Mouse (Mus musculus) liver, embryonic 11.5 days (tissue): ENCODE measurements around the gene Ino80b. TPM values are rescaled to one million over a fixed set of nuclear protein-coding genes. Genes with fewer than 3 reads are reported as not detected.

Source experiments
- ATAC-seq: fragments of 200-750 bp; cut with Nextera tagmentation; replicated peaks from 2 replicates; pipeline ENCODE4 v1.8.0; 2017; ENCODE audit warnings: moderate number of reproducible peaks, mild to moderate bottlenecking, moderate TSS enrichment, moderate library complexity; ENCODE audit not compliant: low FRiP score
- DNase-seq: peaks from one replicate; pipeline ENCODE4 v3.0.0-alpha.2; 2017; ENCODE audit warnings: low spot score
- H3K27ac ChIP-seq: fragments of 300-500 bp; sonication (generic); 2 replicates; pipeline ENCODE4 v1.5.1; 2014; ENCODE audit warnings: mild to moderate bottlenecking, low read depth, low read length, control low read depth
- H3K27me3 ChIP-seq: fragments of 300-500 bp; sonication (generic); replicated peaks from 2 replicates; pipeline ENCODE4 v1.6.1; 2014; ENCODE audit warnings: low read length, mixed read lengths; ENCODE audit not compliant: control insufficient read depth, insufficient read depth
- H3K36me3 ChIP-seq: fragments of 300-500 bp; sonication (generic); 2 replicates; pipeline ENCODE4 v1.6.1; 2014; ENCODE audit warnings: mild to moderate bottlenecking, low read length, moderate library complexity, mixed read lengths; ENCODE audit not compliant: control insufficient read depth, insufficient read depth
- H3K4me1 ChIP-seq: fragments of 300-500 bp; sonication (generic); replicated peaks from 2 replicates; pipeline ENCODE4 v1.6.1; 2014; ENCODE audit warnings: low read length, mixed read lengths; ENCODE audit not compliant: control insufficient read depth, insufficient read depth
- H3K4me2 ChIP-seq: fragments of 300-500 bp; sonication (generic); 2 replicates; pipeline ENCODE4 v1.6.1; 2014; ENCODE audit warnings: mild to moderate bottlenecking, control low read depth, moderate library complexity
- H3K4me3 ChIP-seq: fragments of 300-500 bp; sonication (generic); 2 replicates; pipeline ENCODE4 v1.5.1; 2014; ENCODE audit warnings: low read depth, low read length, control low read depth
- H3K9ac ChIP-seq: fragments of 300-500 bp; sonication (generic); 2 replicates; pipeline ENCODE4 v1.6.1; 2014; ENCODE audit warnings: low read depth, low read length, control low read depth
- H3K9me3 ChIP-seq: fragments of 300-500 bp; sonication (generic); 2 replicates; pipeline ENCODE4 v1.6.1; 2016; ENCODE audit warnings: low read length, inconsistent platforms, mixed read lengths; ENCODE audit not compliant: control insufficient read depth
- WGBS: fragments of 180-500 bp; shearing (Covaris S2); extraction: QIAGEN DNeasy Blood & Tissue Kit; methylation state at CpG from one replicate; pipeline ENCODE4 v1.1.7; 2014; 5-methylcytosine and 5-hydroxymethylcytosine counted together
- polyA plus RNA-seq: library from polyadenylated mRNA; unstranded; fragments of >200 nt; fragmentation: Nextera tagmentation; extraction: Ambion mirVana; gene quantifications from 2 replicates; pipeline ENCODE4 v1.2.1, GENCODE M21; 2014

The Ino80b gene
- polyA plus RNA-seq, 1 experiment from 2014 or later, result 17.6 TPM

GRCm38 (mm10) chr6:83124851-83125312 lies 349 bp downstream of the Ino80b start:
- DNase-seq, result peak; percentile 90
- Histone ChIP-seq H3K4me3 (peak overlapping the region; percentile 77), H3K27me3 (no peaks in the 10 kb centered on the region), H3K36me3 (0 out of 2 replicates have a peak, but pooled peaks cover 2% of the 10 kb centered on the region), H3K4me1 (peaks cover 26% of the 10 kb centered on the region), H3K4me2 (peak overlapping the region; percentile 95), H3K9ac (peak overlapping the region; percentile 86), H3K27ac (peak overlapping the region; percentile 69), H3K9me3 (no peaks in the 10 kb centered on the region)
- WGBS, result under 1% methylated on average over 30 of the region's 30 CpGs
- ATAC-seq, result peak; percentile 10; the same call in 1 of the 2 replicates

DNA sequence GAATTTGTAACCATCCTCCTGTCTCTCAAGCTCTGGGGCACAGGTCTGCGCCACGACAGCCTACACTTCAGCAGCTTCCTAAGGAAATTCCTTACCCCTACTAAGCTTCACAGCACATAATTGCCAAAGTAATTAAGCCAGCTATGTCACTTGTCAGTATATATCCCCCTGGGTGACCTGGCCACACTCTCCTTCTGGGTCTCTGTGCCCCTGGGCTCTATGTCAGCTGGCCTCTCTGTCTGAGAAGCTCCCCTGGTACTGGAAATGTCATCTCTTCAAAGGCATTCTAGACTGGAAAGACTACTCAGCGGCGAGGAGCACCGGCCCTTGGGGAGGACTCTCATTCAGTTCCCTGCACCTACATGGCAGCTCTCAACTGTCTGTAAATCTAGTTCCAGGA lies 2.3 kb downstream of the Ino80b start:
- WGBS, result 89% methylated on average over 5 of the region's 5 CpGs
- Histone ChIP-seq H3K9me3 (no peaks in the 10 kb centered on the region), H3K27ac (no peak overlapping the region)

GRCm38 (mm10) chr6:83121863-83122710 lies 3.1 kb downstream of the Ino80b start:
- Histone ChIP-seq H3K9ac (peak overlapping the region; percentile 88), H3K4me3 (peak overlapping the region; percentile 85), H3K4me2 (peak overlapping the region; percentile 100), H3K4me1 (peaks cover 33% of the 10 kb centered on the region), H3K9me3 (no peaks in the 10 kb centered on the region), H3K36me3 (peaks cover 17% of the 10 kb centered on the region; the same call in 1 of the 2 replicates), H3K27me3 (no peaks in the 10 kb centered on the region), H3K27ac (peak overlapping the region; percentile 97)
- peak; percentile 56 for DNase-seq
- 2% methylated on average over 52 of the region's 52 CpGs for WGBS
- peak; percentile 29; the same call in 1 of the 2 replicates for ATAC-seq

More for the DNA sequence above, 2.3 kb downstream of the Ino80b start:
- H3K4me3 ChIP-seq, result peak overlapping the region; percentile 85
- H3K9ac ChIP-seq, result peak overlapping the region; percentile 88; the same call in 1 of the 2 replicates
- no peak for ATAC-seq
- no peak for DNase-seq
- peaks cover 13% of the 10 kb centered on the region; the same call in 1 of the 2 replicates for H3K36me3 ChIP-seq
- H3K4me2 ChIP-seq, result peak overlapping the region; percentile 100
- H3K4me1 ChIP-seq, result peaks cover 32% of the 10 kb centered on the region
- no peaks in the 10 kb centered on the region for H3K27me3 ChIP-seq

GRCm38 (mm10) chr6:83120930-83121862 lies 4.0 kb downstream of the Ino80b start, which contains the start of gene Wbp1:
Wbp1 (minus strand) TSS chr6:83121559.
- H3K27me3 ChIP-seq, result no peaks in the 10 kb centered on the region
- DNase-seq, result peak; percentile 88
- under 1% methylated on average over 38 of the region's 38 CpGs for WGBS
- no peaks in the 10 kb centered on the region for H3K9me3 ChIP-seq
- peak within 1 kb of the TSS; percentile 85 for H3K4me3 ChIP-seq
- peak; percentile 91 for ATAC-seq
- H3K4me1 ChIP-seq, result peaks cover 42% of the 10 kb centered on the region
- H3K4me2 ChIP-seq, result peak within 1 kb of the TSS; percentile 100
- H3K36me3 ChIP-seq, result peaks cover 21% of the 10 kb centered on the region; the same call in 1 of the 2 replicates
- peak within 1 kb of the TSS; percentile 97 for H3K27ac ChIP-seq
- peak within 1 kb of the TSS; percentile 88 for H3K9ac ChIP-seq

DNA sequence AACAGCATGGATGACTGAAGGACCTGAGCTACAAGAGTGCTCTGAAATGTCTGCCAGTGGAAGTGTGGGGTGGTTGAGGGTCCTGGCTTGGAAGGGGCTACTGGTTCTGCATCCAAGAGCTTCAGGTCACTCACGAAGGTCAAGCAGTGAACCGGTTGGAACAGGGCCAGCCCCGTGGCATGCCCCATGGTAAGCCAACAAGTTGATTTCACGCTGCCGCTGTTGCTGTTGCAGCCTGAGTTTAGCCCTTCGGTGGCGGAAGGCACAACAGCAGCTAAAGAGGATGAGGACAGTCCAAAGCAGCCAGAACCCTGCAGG lies 5.5 kb downstream of the Ino80b start:
- Histone ChIP-seq H3K36me3 (peaks cover 21% of the 10 kb centered on the region; the same call in 1 of the 2 replicates), H3K9me3 (no peaks in the 10 kb centered on the region), H3K4me3 (peak overlapping the region; percentile 85), H3K27me3 (no peaks in the 10 kb centered on the region), H3K4me2 (peak overlapping the region; percentile 100), H3K4me1 (peaks cover 44% of the 10 kb centered on the region), H3K27ac (peak overlapping the region; percentile 34), H3K9ac (peak overlapping the region; percentile 78)
- 77% methylated on average over 7 of the region's 7 CpGs for whole genome bisulfite sequencing
- no peak for ATAC-seq
- no peak for DNase-seq

DNA sequence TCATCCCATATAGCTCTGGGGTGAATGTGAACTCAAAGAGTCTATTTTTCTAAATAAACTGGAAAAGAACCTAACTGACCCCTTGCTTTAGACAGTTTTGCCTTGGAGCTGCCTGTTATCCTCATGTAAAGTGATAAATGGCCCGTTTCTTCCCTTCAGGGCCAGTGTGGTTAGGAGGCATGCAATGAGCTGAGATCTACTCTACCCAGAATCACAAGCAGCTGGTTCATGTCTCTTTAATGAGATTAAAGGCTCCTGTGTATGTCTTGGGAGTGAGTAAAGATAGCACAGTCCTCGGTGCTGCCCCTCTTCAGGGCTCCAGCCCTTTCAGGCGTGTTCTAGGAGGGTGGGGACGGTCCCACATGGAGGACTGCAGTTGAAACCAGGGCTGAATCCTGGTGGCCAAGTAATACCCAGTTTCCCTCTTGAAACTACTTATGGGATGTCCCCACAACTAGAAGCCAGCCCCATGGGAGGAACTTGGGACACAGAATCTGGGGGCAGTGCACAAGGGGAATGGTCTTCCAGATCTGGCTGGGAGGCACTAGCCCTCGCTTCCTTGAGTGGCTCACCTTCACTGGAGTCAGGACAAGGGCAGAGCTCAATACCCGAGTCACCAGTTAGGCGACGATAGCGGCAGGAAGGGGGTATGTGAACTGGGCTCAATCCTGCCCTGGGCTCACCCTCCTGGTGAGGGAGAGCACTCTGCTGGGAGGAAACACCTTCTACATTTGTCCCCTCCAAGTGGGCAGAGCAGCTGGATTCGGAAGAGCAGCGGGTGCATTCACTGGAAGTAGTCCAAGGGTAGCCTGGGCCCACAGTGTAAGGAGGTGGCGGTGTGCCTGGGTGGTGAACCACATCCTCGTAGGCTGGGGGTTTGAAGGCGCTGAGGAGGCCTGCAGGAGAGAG lies 6.2 kb downstream of the Ino80b start:
- Histone ChIP-seq H3K4me3 (peak overlapping the region; percentile 85), H3K36me3 (peaks cover 21% of the 10 kb centered on the region; the same call in 1 of the 2 replicates), H3K9ac (peak overlapping the region; percentile 26; the same call in 1 of the 2 replicates), H3K27ac (peak overlapping the region; percentile 34), H3K9me3 (no peaks in the 10 kb centered on the region), H3K4me2 (peak overlapping the region; percentile 100), H3K27me3 (no peaks in the 10 kb centered on the region), H3K4me1 (peaks cover 45% of the 10 kb centered on the region)
- 67% methylated on average over 14 of the region's 14 CpGs for WGBS
- no peak for DNase-seq
- no peak for ATAC-seq

GRCm38 (mm10) chr6:83118369-83118768 lies 6.9 kb downstream of the Ino80b start:
- Histone ChIP-seq H3K36me3 (peaks cover 21% of the 10 kb centered on the region; the same call in 1 of the 2 replicates), H3K4me2 (no peak overlapping the region), H3K4me1 (peaks cover 46% of the 10 kb centered on the region), H3K27ac (no peak overlapping the region), H3K4me3 (no peak overlapping the region), H3K27me3 (no peaks in the 10 kb centered on the region), H3K9me3 (no peaks in the 10 kb centered on the region), H3K9ac (no peak overlapping the region)
- WGBS, result 84% methylated on average over 11 of the region's 11 CpGs
- no peak for DNase-seq
- ATAC-seq, result no peak
